Mouse (Mus musculus) kidney, postnatal 10 days (tissue): ENCODE measurements around the gene Tia1.

Experiments
- DNase-seq: peaks from one replicate; pipeline ENCODE4 v3.0.0; 2021; ENCODE audit warnings: mixed read lengths

Tia1 gene

DNA sequence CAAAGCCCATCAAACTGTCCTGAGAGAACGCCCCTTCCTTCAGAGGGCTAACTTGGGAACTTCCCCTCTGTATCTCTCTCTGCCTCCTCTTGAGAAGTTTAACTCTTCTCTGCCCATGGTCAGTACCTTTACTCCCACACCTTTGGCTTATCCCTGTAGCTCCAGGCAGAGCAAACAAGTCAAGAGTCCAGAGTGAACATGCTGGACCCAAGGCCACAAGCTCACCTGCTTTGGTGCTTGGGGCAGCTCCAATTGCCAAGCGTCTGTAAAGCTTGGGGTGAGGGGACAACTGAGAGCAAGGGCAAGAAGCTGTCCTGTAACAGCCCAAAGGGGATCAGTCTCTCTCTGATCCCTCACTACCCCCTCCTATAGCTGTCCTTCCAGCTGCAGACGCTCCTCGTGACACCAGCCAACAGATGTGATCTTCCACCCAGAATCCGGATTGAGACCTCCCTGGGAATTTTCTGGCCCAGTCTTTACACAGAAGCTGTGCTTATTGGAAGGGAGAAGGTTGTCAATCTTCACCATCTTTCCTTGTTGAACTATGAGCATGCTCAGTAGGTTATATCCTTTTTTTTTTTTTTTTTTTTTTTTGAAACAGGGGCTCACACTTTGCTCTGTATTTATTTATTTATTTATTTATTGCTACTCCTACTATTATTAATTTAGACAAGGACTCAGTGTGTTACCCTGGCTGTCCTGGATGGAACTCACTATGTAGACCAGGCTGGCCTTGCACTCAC is 18.5 kb upstream of the Tia1 start:
- no peak for DNase-seq

DNA sequence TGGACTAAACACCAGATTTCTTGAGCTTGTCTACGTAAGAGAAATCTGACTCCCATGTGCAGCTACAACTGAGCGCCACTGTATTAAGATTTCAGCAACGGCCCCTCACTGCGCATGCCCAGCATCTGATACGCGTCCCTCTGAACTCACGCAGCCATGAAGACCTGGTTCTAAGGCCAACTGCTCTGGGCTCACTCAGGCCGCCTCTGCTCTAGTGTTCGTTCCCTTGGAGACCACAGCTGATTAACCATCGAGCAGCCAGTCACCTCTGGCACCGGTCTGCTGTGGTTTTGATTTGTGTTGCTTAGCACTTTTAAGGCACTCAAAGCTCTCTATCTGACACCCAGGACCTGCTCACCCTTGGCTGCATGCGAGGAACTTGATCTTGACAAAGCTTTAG is 16.7 kb upstream of the Tia1 start:
- DNase-seq: peak; percentile 69

DNA sequence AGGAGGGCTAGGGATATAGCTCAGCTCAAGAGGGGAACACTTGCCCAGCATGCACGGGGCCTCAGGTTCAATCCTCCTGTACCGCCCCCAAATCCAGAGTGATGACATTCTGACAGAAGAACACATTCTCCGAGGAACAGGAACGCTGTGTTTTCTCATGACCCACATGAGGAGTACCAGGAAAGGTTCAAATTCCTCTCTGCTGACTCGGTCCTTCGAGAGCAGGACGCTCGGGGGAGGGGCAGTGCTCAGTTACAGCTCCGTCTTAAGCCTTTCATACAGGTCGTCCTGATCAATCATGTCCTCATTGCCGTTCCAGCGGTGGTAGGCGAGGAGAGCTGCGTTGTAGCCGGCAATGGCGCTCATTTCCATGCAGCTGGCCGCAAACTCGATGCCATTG is 15.6 kb upstream of the Tia1 start:
- peak; percentile 34 for DNase-seq

DNA sequence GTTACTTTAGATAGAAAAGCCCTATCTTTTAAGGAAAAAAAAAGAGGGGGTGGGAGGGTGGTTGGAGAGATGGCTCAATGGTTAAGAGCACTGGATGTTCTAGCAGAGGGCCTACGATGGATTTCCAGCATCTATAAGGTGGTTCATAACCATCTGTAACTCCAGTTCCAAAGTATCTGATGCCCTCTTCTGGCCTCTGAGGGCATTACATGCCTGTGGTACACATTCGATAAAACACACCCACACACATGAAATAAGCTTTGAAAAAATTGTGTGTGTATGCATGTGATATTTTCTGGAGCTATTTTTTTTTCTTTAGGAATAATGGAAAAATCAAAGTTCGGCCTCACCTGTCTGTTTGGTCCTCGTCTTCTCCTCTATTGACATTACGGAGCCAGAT is 12.7 kb upstream of the Tia1 start:
- DNase-seq: no peak

DNA sequence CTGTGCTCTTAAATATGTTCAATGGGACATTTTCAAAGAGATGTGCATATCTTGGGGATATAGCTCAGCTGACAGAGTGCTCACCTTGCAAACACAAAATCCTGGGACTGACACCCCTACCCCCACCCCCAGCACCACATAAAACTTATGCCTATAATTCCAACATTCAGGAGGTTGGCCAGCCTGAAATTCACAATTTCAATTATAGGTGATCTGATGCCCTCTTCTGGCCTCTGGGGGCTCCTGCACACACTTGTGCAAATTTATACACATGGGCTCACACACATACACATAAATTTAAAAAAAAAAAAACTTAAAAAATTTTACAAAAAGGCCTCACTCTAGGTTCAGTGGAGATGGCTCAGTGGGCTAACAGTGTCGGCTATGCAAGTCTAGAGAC is 10.8 kb upstream of the Tia1 start:
- no peak for DNase-seq

DNA sequence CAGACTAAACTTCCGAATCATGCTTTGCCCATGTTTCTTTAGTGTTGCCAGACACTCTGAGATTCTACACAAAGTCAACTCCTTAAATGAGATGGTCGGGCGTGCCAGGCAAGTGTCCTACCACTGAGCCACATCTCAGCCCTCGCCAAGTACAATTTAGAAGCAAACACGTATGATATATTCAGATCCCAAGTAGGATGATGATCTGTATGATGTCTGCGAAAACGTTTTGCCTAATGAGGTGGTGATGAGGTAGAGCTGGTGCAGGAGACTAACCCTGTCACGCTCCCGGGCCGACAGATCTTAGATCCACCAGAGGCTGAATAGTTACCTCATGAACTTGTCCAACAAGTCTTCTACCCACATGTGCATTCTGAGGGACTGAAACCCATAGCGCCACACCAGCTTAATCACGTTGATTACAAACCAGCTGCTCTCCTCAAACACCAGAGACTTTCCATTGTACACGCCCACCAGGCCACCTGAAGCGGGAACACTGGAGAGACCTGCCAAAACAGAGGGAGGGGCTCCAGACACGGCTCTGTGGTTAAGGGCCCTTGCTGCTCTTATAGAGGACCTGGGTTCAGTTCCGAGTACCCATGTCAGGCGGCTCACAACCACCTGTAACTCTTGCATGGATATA is 9.8 kb upstream of the Tia1 start:
- DNase-seq: no peak

DNA sequence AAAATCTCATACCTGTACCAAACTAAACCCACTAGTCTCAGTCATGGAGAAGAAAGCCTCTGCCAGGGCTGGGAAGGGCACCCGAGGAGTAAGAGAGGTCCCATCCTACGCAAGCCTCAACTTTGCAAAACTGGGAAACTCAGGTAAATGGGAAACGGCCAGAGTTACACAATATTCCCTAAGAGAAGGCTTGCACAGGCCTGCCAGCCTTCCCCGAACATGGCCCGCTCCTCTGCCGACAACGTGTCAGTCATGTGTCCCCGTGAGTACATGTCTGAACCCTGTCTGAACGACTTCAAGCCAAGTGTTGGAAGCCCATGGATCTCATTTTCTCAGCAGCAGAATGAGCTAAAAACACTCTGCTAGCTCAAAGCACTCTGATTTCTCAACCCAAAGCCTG is 9.0 kb upstream of the Tia1 start:
- no peak for DNase-seq

DNA sequence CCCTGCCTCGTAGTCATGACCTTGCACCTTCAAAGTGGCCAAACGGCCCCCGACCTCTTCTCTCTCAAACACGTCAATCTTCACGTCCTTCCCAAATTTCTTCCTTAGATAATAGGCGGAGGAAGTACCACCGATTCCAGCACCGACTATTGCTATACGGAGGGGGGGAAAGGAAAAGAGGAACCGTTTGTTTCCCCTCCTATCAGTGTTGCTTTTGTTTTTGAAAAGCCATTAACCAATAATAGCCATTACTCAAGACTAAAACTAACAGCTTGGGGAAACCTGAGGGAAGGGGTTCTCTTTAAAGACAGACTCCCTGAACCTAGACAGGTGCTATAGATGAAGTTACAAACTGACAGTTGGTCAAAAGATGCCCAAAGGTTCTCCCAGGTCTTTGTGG is 8.1 kb upstream of the Tia1 start:
- no peak for DNase-seq

DNA sequence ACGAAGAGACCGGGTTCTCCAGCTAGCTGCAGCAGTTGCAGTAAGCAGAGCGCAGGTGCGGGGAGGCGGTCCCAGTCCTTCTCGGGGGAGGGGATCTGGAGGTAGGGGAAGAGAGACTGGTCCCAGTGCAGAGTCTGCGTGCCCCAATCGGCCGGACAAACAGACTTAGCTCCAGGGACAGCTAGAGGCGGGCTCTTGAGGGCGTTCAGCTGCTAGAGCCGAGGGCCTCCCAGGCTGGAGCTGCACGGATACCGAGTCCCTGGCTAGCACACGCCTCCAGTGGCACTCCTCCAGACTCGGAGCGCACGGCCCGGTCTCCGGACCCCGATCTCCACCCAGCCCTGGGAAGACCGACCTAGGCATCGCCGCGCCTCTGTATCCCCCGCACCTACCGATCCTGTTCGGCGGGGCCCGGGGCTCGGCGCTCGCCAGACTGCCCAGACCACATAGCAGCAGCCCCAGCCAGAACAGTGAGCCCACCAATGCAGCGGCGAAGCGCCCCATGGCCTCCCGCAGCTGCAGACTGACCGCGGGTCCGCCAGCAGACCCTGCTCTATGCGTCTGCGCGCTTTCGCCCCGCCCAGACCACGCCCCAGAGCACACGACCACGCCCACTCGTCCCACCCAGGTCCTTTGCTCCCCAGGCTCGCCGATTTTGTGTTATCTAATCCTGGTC is 7.3 kb upstream of the Tia1 start, which contains the start of gene Pcyox1:
Pcyox1 (minus strand) TSS at position 574 of the 676 bp plus-strand sequence.
- DNase-seq: peak; percentile 94

DNA sequence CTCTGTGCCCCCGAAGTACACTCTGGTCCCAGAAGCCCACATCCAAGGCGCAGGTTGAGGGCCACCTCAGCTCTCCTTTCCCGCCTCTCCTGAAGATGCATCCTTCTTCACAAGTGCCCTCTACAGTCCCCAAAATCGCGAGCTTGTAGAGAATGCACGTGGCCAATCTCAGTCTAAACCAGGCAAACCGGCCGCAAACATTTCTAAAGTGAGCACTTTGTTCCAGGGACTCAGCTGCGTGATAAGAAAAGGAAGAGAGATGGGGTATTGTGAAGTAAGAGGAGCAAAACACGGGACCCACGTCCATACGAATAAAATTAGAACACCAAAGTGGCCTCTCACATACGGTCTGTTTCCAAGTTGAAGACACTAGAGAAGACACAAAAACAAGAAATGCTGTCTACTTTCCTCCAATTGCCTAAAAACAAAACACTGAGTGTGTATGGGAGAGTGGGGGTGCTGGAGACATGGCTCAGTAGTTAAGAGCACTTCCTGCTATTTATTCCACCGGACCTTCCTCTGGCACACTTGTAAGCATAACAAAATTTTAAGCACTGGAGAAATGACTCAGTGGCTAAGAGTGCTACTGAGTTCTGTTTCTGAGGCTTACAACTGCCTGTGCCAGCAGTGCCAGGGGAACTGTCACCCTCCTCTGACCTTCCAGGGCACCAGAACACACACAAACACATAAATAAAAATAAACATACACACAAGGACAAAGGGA is 6.6 kb upstream of the Tia1 start:
- DNase-seq: no peak

DNA sequence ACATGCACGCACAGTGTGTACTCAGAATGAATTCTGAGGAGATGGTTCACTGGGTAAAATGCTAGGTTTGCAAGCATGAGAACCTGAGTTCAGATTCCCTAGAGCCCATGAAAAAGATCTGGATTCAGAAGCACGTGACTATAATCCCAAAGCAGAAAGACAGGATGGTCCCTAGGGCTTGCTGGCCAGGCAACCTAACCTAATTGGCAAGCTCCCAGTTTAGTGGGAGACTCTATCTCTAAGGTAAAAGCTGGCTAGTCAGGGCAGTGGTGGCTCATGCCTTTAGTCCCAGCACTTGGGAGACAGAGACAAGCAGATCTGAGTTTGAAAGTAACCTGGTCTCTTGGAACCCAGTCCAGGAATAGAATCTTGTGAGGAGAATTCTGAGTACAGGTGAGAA is 5.0 kb upstream of the Tia1 start:
- DNase-seq: no peak

- DNase-seq: no peak
These were observed 4.0 kb upstream of the Tia1 start for GRCm38 (mm10) chr6:86399995-86400394.

- peak; percentile 87 for DNase-seq
These were observed 3.0 kb upstream of the Tia1 start for GRCm38 (mm10) chr6:86400972-86401371.

GRCm38 (mm10) chr6:86402681-86403607 is 1.1 kb upstream of the Tia1 start:
- DNase-seq: no peak

DNA sequence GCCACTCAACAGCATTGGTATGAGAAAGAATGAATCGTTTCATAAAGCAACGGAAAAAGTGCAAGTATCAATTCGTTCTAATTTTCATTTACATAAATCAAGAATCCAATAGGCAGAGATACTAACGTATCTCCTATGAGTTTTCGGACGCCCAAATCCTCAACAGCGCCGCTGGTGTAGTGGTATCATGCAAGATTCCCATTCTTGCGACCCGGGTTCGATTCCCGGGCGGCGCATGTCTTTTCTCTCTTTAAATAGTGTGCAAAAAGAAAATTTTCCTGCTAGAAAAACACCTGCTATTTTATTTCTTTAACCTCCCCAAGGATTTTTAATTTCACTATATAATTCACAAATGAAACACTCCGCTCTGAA is 305 bp upstream of the Tia1 start:
- DNase-seq: peak; percentile 91

DNA sequence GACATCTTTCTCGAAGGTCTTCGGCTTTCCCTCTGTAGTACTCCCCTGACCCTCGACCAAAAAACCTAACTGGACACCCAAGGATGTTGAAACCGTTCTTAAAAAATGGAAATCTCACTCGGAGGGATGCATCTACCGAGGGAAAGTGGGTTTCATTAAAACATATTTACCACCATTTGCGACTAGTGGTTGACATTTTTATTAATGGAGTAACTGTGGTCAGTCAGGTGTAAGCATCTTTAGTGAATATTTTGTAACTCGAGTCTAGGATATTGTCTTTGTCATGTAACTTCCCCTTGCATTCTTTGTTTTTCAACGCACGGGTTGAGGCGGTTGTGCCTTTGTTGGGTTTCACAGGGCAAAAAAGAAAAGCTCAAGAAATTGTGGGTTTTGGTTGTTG is 977 bp downstream of the Tia1 start:
- DNase-seq: no peak

DNA sequence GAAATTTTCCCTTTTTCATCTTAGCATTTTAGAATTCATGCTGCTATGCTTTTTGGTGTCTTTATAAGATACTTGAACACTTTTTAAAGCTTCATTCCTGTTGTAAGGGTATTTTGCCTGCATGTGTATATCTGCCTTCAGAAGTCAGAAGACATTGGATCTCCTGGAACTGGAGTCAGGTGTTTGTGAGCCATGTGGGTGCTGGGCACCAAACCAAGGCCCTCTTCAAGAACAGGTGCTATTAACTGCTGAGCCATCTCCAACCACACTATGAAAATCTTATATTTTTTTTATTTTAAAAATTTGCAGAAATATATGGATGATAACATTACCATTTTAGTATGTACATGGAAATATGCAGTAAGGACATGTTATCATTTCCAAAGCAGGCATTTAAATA is 2.3 kb downstream of the Tia1 start:
- DNase-seq: no peak

- DNase-seq: no peak
These were observed 14.7 kb downstream of the Tia1 start for GRCm38 (mm10) chr6:86418711-86419110.

DNA sequence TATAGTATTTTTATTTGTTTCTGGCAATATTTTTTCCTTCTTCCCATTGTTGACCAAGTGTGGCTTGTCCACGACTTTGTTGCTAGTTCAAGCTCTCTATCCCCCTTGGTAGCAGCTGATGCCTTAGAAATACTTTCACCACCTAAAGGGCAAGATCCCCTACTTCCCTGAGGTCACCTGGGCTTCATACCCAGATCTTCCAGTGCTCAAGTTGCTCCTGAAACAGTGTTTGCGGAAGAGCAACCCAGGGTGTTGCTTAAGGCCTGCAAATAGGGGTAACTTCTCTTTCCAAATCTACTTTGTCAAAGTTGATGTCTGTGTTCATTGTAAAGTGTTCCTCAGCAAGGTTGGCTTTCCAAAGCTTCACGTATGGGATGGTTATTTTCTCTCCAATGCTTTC is 15.2 kb downstream of the Tia1 start:
- DNase-seq: no peak

DNA sequence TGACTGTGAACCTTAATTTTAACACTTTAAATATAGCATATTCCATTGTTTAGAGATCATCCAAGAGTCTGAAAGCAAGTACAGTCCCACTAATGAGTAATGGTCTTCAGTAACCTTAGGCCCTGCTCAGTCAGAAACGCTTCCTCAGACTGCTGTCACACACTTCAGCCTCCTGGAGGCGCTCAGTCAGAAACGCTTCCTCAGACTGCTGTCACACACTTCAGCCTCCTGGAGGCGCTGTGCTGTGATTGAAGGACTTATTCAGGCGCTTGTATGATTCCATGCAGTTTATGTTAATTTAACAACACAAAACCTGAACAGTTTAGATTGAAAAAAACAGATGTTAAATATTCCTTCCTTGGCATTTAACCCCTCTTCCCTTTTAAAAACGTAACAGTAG is 16.5 kb downstream of the Tia1 start:
- no peak for DNase-seq

DNA sequence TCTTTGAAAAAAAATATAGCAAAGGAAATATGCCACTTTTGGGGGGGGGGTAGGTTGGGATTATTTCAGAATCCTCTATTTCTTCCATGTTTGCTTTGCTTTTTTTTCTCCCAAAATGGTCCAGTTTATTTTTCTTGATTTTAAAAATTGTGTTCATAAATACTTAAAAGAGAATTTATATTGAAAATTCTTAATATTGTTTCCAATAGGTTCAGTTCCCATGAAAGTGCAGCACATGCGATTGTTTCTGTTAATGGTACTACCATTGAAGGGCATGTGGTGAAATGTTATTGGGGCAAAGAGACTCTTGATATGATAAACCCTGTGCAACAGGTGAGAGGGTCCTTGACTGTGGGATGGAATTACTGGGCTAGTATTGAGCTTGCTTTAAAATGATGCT is 22.3 kb downstream of the Tia1 start, which contains the start of gene Gm44790:
Gm44790 (plus strand) TSS at position 301 of the 400 bp plus-strand sequence.
- DNase-seq: no peak

- no peak for DNase-seq
These were observed 27.5 kb downstream of the Tia1 start for GRCm38 (mm10) chr6:86431531-86431930.
